In the genomic region with DNA sequence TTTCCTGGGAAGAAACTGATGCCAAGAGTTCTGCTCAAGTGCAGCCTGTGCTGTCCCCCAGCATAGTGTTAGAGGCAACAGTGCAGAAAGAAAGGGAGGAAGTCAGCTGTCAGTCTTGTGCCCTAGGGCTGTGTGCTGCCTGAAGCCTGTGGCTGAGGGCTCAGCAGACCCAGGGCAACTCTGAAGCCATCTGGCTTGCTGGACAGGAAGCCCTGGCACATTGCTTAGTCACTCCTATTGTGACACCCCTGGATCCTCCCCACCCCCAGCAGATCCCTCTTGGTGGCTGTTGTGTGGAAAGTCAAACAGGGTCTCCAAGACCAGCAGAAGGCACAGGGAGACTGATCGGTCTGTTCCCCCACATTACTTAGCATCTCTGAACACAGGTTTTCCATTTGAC, we compare ENCODE assay signal across 17 mouse cellular contexts. TPM values are rescaled to one million over a fixed set of nuclear protein-coding genes. Genes with fewer than 3 reads are reported as not detected.
DNase-seq lines count a peak whose midpoint lies in the region; ATAC-seq and TF ChIP-seq lines count a peak whose summit lies in the region.
"Had no signal": no experiment of that assay in that cellular context is flagged by ENCODE, and none has a peak within 500 bp of the region (broad histone marks: within the 10 kb centered on the region; RNA-seq: fewer than 3 reads in every experiment).

No protein-coding gene starts in this region.

- H3K4me3 ChIP-seq in cerebellum, adult 2 months (replicated peaks; ENCODE audit: insufficient read depth, low read depth, low read length), result no peak overlapping the region
- no peak overlapping the region for H3K4me3 ChIP-seq in stomach, embryonic 15.5 days (replicated peaks)
- H3K4me3 ChIP-seq in hindbrain, embryonic 13.5 days, result no peak overlapping the region
- H3K4me3 ChIP-seq: heart, embryonic 15.5 days; limb, embryonic 12.5 days; midbrain, embryonic 12.5 days had no signal

- no peak for TF ChIP-seq POLR2A in cerebellum, adult 2 months (IDR thresholded peaks at IDR 0.05; ENCODE audit: borderline replicate concordance, insufficient read depth, low read length)

- DNase-seq in cerebellum, postnatal 10 days, result peak; percentile 46
- DNase-seq in cerebellum, adult 2 months, result no peak
- peak; percentile 31 for DNase-seq in retina, postnatal 1 day
- DNase-seq in retina, embryonic 14.5 days (ENCODE audit: low spot score), result no peak
- DNase-seq in lung, postnatal 10 days, result peak; percentile 43
- no peak for DNase-seq in thymus, postnatal 10 days (ENCODE audit: low spot score in 2 of 2)
- DNase-seq: adrenal gland, postnatal 10 days; cerebellum, adult 11-12 months had no signal

- WGBS in cerebellum, adult 2 months, result 81% methylated on average over 1 of the region's 1 CpGs
- 100% methylated on average over 1 of the region's 1 CpGs for WGBS in stomach, embryonic 15.5 days
- WGBS in hindbrain, embryonic 13.5 days, result 94% methylated on average over 1 of the region's 1 CpGs

- peaks cover 21% of the 10 kb centered on the region for H3K36me3 ChIP-seq in stomach, embryonic 15.5 days
- peaks cover 79% of the 10 kb centered on the region for H3K36me3 ChIP-seq in hindbrain, embryonic 13.5 days

- ATAC-seq in stomach, embryonic 15.5 days (ENCODE audit: insufficient read depth, low FRiP score, low read depth), result no peak; the same call in 1 of the 2 replicates
- no peak for ATAC-seq in hindbrain, embryonic 13.5 days (ENCODE audit: low FRiP score)
- ATAC-seq: hindbrain, postnatal 0 days had no signal

- no peaks in the 10 kb centered on the region for H3K27me3 ChIP-seq in cerebellum, adult 2 months (ENCODE audit: control insufficient read depth, insufficient read depth, low read length)
- H3K27me3 ChIP-seq in stomach, embryonic 15.5 days (replicated peaks), result no peaks in the 10 kb centered on the region
- H3K27me3 ChIP-seq in hindbrain, embryonic 13.5 days, result no peaks in the 10 kb centered on the region
- H3K27me3 ChIP-seq: heart, embryonic 15.5 days; limb, embryonic 12.5 days; midbrain, embryonic 12.5 days had no signal

- no peak overlapping the region for H3K4me2 ChIP-seq in stomach, embryonic 15.5 days
- no peak overlapping the region for H3K4me2 ChIP-seq in hindbrain, embryonic 13.5 days
- H3K4me2 ChIP-seq: heart, embryonic 15.5 days; limb, embryonic 12.5 days; midbrain, embryonic 12.5 days had no signal

- no peak overlapping the region for H3K9ac ChIP-seq in stomach, embryonic 15.5 days
- no peak overlapping the region for H3K9ac ChIP-seq in hindbrain, embryonic 13.5 days
- H3K9ac ChIP-seq: heart, embryonic 15.5 days; limb, embryonic 12.5 days; midbrain, embryonic 12.5 days had no signal

- no peaks in the 10 kb centered on the region for H3K9me3 ChIP-seq in stomach, embryonic 15.5 days
- H3K9me3 ChIP-seq in hindbrain, embryonic 13.5 days, result no peaks in the 10 kb centered on the region
- H3K9me3 ChIP-seq: heart, embryonic 15.5 days; limb, embryonic 12.5 days; midbrain, embryonic 12.5 days had no signal

- no peak for TF ChIP-seq CTCF in cerebellum, adult 2 months (IDR thresholded peaks at IDR 0.05; ENCODE audit: borderline replicate concordance, insufficient read depth, low read depth, low read length)

- H3K4me1 ChIP-seq in cerebellum, adult 2 months (ENCODE audit: control insufficient read depth, insufficient read depth, low read length), result peaks cover 8% of the 10 kb centered on the region; the same call in 1 of the 2 replicates
- peaks cover 13% of the 10 kb centered on the region; the same call in 1 of the 2 replicates for H3K4me1 ChIP-seq in stomach, embryonic 15.5 days
- no peaks in the 10 kb centered on the region; the same call in 1 of the 2 replicates for H3K4me1 ChIP-seq in hindbrain, embryonic 13.5 days (replicated peaks)
- H3K4me1 ChIP-seq: midbrain, embryonic 12.5 days had no signal

- H3K27ac ChIP-seq in cerebellum, adult 2 months (ENCODE audit: insufficient read depth, low read length), result no peak overlapping the region
- peak overlapping the region; percentile 77 for H3K27ac ChIP-seq in stomach, embryonic 15.5 days
- no peak overlapping the region for H3K27ac ChIP-seq in hindbrain, embryonic 13.5 days
- H3K27ac ChIP-seq: heart, embryonic 15.5 days; hindbrain, postnatal 0 days; kidney, postnatal 0 days; limb, embryonic 12.5 days; midbrain, embryonic 12.5 days had no signal

RNA-seq across cellular contexts. Expression of gene Uqcr10, which starts 29.5 kb away (rescaled TPM):
- polyA plus RNA-seq in cerebellum, adult 2 months (2012; rRNA removed), result 1,309 and 1,338 TPM in 2 replicates
- 920 and 1,051 TPM in 2 replicates for polyA plus RNA-seq in stomach, embryonic 15.5 days (2015; fragmentation: Nextera tagmentation; extraction: Ambion mirVana)
- polyA plus RNA-seq in hindbrain, embryonic 13.5 days (2015; fragmentation: Nextera tagmentation; extraction: Ambion mirVana), result 541 and 557 TPM in 2 replicates

RNA-seq across cellular contexts. Expression of gene Zmat5, which starts 29.9 kb away (rescaled TPM):
- polyA plus RNA-seq in cerebellum, adult 2 months (2012; rRNA removed), result 62.1 and 63.2 TPM in 2 replicates
- polyA plus RNA-seq in stomach, embryonic 15.5 days (2015; fragmentation: Nextera tagmentation; extraction: Ambion mirVana), result 62.8 and 68.1 TPM in 2 replicates
- 71.6 and 74.5 TPM in 2 replicates for polyA plus RNA-seq in hindbrain, embryonic 13.5 days (2015; fragmentation: Nextera tagmentation; extraction: Ambion mirVana)

RNA-seq across cellular contexts. Expression of gene Ascc2, which starts 37.0 kb away (rescaled TPM):
- polyA plus RNA-seq in cerebellum, adult 2 months (2012; rRNA removed), result 14.8 and 16.7 TPM in 2 replicates
- polyA plus RNA-seq in stomach, embryonic 15.5 days (2015; fragmentation: Nextera tagmentation; extraction: Ambion mirVana), result 31.5 and 36.5 TPM in 2 replicates
- 20.8 and 21.5 TPM in 2 replicates for polyA plus RNA-seq in hindbrain, embryonic 13.5 days (2015; fragmentation: Nextera tagmentation; extraction: Ambion mirVana)

RNA-seq across cellular contexts. Expression of gene Gm11032, which starts 54.7 kb away (rescaled TPM):
- polyA plus RNA-seq in cerebellum, adult 2 months (2012; rRNA removed), result not detected in 2 replicates
- not detected in 2 replicates for polyA plus RNA-seq in stomach, embryonic 15.5 days (2015; fragmentation: Nextera tagmentation; extraction: Ambion mirVana)
- polyA plus RNA-seq in hindbrain, embryonic 13.5 days (2015; fragmentation: Nextera tagmentation; extraction: Ambion mirVana), result not detected in 2 replicates
- polyA plus RNA-seq: heart, embryonic 15.5 days; hindbrain, postnatal 0 days; kidney, postnatal 0 days; limb, embryonic 12.5 days; midbrain, embryonic 12.5 days; spleen, adult 2 months; thymus, postnatal 0 days had no signal

Comparison
In these comparisons a context has a peak if more than half of its experiments do, and no peak if none do; other contexts are left out.
1. DNase-seq: peak in cerebellum, postnatal 10 days (2 of 2), retina, postnatal 1 day (single experiment) and lung, postnatal 10 days (single experiment); none in cerebellum, adult 2 months (0 of 2), retina, embryonic 14.5 days (single experiment) and thymus, postnatal 10 days (0 of 2).